Mouse (Mus musculus): ENCODE measurements around the gene Rnf225.

DNA sequence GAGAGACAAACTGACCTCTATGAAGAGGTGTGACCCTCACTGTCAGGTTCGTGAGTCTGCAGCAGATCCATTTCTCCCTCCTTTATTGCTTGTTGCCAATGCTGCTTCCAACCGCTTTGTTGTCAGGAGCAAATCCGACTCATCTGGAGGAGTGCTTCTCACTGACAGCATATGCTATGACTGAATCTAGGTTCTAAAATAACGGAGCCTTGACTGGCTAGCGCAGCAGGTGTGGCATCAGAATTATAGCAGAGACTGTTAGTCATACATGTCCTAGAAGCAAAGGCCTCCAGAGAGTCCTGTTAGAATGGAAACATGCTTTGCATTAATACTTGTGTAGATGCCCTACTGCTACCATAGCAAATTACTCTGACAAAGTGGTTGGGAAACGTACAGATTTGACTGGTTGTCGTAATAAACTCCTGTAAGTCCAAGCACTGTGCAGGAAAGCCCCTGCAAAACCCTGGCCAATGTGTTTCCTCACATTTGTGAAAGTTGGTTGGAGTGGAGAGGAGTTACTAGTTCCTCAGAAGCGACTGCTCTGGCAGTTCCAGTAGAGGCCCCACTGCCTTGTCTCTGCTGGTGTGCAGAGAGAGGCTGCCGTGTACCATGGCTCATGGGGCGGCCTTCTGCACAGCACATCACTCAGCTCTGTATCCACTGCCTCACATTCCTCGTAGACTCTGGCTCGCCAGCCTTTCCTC is 40.5 kb upstream of the Rnf225 start:
- TF ChIP-seq CTCF (IDR thresholded peaks at IDR 0.05; ENCODE audit: low read depth): no peak
- no peak for TF ChIP-seq EP300 (IDR thresholded peaks at IDR 0.05; ENCODE audit: low read depth)
